Mouse (Mus musculus) stomach, postnatal 0 days (tissue): ENCODE measurements around the gene Tcf20.

Experiments
- CTCF ChIP-seq: IDR thresholded peaks from 2 replicates; pipeline ENCODE4 v1.5.1; 2016; ENCODE audit warnings: antibody characterized with exemption, low read depth, mild to moderate bottlenecking, moderate library complexity
- EP300 ChIP-seq: optimal IDR thresholded peaks from 2 replicates; pipeline ENCODE3; 2016; ENCODE audit warnings: antibody characterized with exemption

DNA sequence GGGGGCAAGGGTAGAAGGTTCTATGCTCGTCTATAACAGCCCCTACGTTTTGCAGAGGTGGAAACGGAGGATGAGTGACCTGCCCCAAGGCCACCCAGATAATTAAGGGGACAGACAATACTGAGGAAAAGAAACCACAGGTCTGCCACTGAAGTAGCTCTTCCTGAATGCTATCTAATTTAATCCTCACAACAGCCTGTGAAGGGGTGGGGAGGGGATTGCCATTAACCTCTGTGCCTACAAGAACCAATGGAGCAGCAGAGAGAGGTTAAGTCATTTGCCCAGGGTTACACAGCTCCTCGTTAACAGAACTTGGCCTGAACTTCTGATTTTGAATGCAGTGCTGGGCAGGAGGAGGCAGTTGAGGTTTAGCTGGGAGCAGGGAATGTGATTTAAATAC, 3.6 kb downstream of the Tcf20 start:
- TF ChIP-seq CTCF, result no peak
- TF ChIP-seq EP300, result no peak
